Mouse (Mus musculus) ES-Bruce4 (cell line): ENCODE results near the gene Scn4b.

Experiments used
- CTCF ChIP-seq: IDR thresholded peaks from one replicate; pipeline ENCODE4 v1.8.1; 2011; ENCODE audit warnings: low read depth, low read length
- POLR2A ChIP-seq: IDR thresholded peaks from one replicate; pipeline ENCODE4 v1.8.1; 2011; ENCODE audit warnings: low read length; ENCODE audit not compliant: insufficient read depth

DNA sequence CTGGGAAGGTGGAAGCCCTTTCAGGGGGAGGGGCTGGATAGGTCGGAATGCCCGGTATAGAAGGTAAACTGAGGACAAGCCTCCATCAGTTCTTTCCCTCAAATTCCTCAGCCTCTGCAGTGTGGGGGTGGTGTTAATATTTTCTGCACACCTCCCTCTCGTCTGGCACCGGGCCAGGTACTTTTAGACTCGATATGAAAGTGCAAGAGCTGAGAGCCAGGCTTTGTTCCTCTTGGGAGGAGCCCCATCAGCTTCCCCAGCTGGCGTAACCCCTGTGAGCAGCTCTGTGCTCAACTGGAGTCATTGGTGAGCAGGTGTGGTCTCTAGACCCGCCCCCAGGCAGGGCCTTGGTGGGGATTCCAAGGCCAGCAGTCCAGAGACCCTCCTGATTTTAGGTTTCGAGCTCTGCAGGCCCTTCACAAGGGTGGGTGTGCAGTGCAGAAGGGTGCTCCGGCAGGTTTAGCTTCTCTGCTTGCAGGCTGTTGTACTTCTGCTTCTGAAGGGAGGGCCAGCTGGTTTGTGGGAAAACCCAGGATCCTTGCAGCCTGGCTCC lies 15.9 kb upstream of the Scn4b start:
- TF ChIP-seq POLR2A (no peak), CTCF (no peak)
